Mouse (Mus musculus): ENCODE results near the gene Pros1. TPM values are rescaled to one million over a fixed set of nuclear protein-coding genes. Genes with fewer than 3 reads are reported as not detected.

Gene Pros1
- polyA plus RNA-seq, 1 experiment from 2014 or later = 9.3 TPM

GRCm38 (mm10) chr16:62845341-62845740, 8.8 kb upstream of the Pros1 start:
- no peak overlapping the region for H3K9ac ChIP-seq (replicated peaks)
- no peaks in the 10 kb centered on the region for H3K27me3 ChIP-seq
- H3K9me3 ChIP-seq = no peaks in the 10 kb centered on the region
- ATAC-seq = no peak
- peak overlapping the region; percentile 77 for H3K4me2 ChIP-seq (replicated peaks)
- no peak overlapping the region for H3K27ac ChIP-seq
- no peak overlapping the region for H3K4me3 ChIP-seq (replicated peaks)
- WGBS = 91% methylated on average over 6 of the region's 6 CpGs
- H3K36me3 ChIP-seq = no peaks in the 10 kb centered on the region
- H3K4me1 ChIP-seq (replicated peaks) = peaks cover 22% of the 10 kb centered on the region

GRCm38 (mm10) chr16:62846498-62847312, 7.4 kb upstream of the Pros1 start, which contains the start of gene Arl13b:
Gene Arl13b (minus strand): TSS chr16:62847040.
- Histone ChIP-seq H3K27me3 (no peaks in the 10 kb centered on the region), H3K36me3 (no peaks in the 10 kb centered on the region), H3K9me3 (no peaks in the 10 kb centered on the region), H3K9ac (replicated peaks) (peak within 1 kb of the TSS; percentile 85), H3K27ac (peak within 1 kb of the TSS; percentile 65; the same call in 1 of the 2 replicates), H3K4me1 (replicated peaks) (peaks cover 22% of the 10 kb centered on the region), H3K4me3 (replicated peaks) (peak within 1 kb of the TSS; percentile 67), H3K4me2 (replicated peaks) (peak within 1 kb of the TSS; percentile 77)
- WGBS = under 1% methylated on average over 52 of the region's 52 CpGs
- ATAC-seq = peak; percentile 100

GRCm38 (mm10) chr16:62852464-62853252, 1.4 kb upstream of the Pros1 start:
- H3K9ac ChIP-seq (replicated peaks) = no peak overlapping the region
- no peak overlapping the region for H3K4me2 ChIP-seq (replicated peaks)
- H3K4me1 ChIP-seq (replicated peaks) = peaks cover 5% of the 10 kb centered on the region
- no peaks in the 10 kb centered on the region for H3K27me3 ChIP-seq
- no peaks in the 10 kb centered on the region for H3K36me3 ChIP-seq
- WGBS = 81% methylated on average over 3 of the region's 3 CpGs
- no peak overlapping the region for H3K4me3 ChIP-seq (replicated peaks)
- ATAC-seq = no peak
- H3K27ac ChIP-seq = no peak overlapping the region
- H3K9me3 ChIP-seq = no peaks in the 10 kb centered on the region

- Histone ChIP-seq H3K4me1 (replicated peaks) (peaks cover 5% of the 10 kb centered on the region), H3K36me3 (no peaks in the 10 kb centered on the region), H3K27ac (no peak overlapping the region), H3K4me2 (replicated peaks) (peak overlapping the region; percentile 92), H3K9me3 (no peaks in the 10 kb centered on the region), H3K27me3 (no peaks in the 10 kb centered on the region), H3K4me3 (replicated peaks) (peak overlapping the region; percentile 60), H3K9ac (replicated peaks) (peak overlapping the region; percentile 77)
- peak; percentile 57; the same call in 1 of the 2 replicates for ATAC-seq
- 20% methylated on average over 3 of the region's 3 CpGs for WGBS
Measured at GRCm38 (mm10) chr16:62853611-62854126, 438 bp upstream of the Pros1 start.

GRCm38 (mm10) chr16:62855385-62855784, 1.3 kb downstream of the Pros1 start:
- Histone ChIP-seq H3K9me3 (no peaks in the 10 kb centered on the region), H3K9ac (replicated peaks) (no peak overlapping the region), H3K4me3 (replicated peaks) (no peak overlapping the region), H3K4me1 (replicated peaks) (peaks cover 5% of the 10 kb centered on the region), H3K27ac (no peak overlapping the region), H3K4me2 (replicated peaks) (no peak overlapping the region), H3K36me3 (no peaks in the 10 kb centered on the region), H3K27me3 (no peaks in the 10 kb centered on the region)
- ATAC-seq = no peak
- WGBS = 79% methylated on average over 6 of the region's 6 CpGs

GRCm38 (mm10) chr16:62856273-62856672, 2.2 kb downstream of the Pros1 start:
- Histone ChIP-seq H3K9me3 (no peaks in the 10 kb centered on the region), H3K4me2 (replicated peaks) (no peak overlapping the region), H3K4me3 (replicated peaks) (no peak overlapping the region), H3K9ac (replicated peaks) (no peak overlapping the region), H3K27ac (no peak overlapping the region), H3K27me3 (no peaks in the 10 kb centered on the region), H3K4me1 (replicated peaks) (peaks cover 5% of the 10 kb centered on the region), H3K36me3 (no peaks in the 10 kb centered on the region)
- ATAC-seq = no peak
- WGBS = 95% methylated on average over 2 of the region's 2 CpGs

GRCm38 (mm10) chr16:62857498-62857897, 3.4 kb downstream of the Pros1 start:
- no peak overlapping the region for H3K9ac ChIP-seq (replicated peaks)
- no peaks in the 10 kb centered on the region for H3K9me3 ChIP-seq
- peaks cover 5% of the 10 kb centered on the region for H3K4me1 ChIP-seq (replicated peaks)
- no peak for ATAC-seq
- no peak overlapping the region for H3K4me2 ChIP-seq (replicated peaks)
- no peak overlapping the region for H3K27ac ChIP-seq
- no peak overlapping the region for H3K4me3 ChIP-seq (replicated peaks)
- H3K36me3 ChIP-seq = no peaks in the 10 kb centered on the region
- 94% methylated on average over 2 of the region's 2 CpGs for WGBS
- H3K27me3 ChIP-seq = no peaks in the 10 kb centered on the region

GRCm38 (mm10) chr16:62858018-62858417, 3.9 kb downstream of the Pros1 start:
- no peak for ATAC-seq
- Histone ChIP-seq H3K4me2 (replicated peaks) (no peak overlapping the region), H3K9ac (replicated peaks) (no peak overlapping the region), H3K27me3 (no peaks in the 10 kb centered on the region), H3K36me3 (no peaks in the 10 kb centered on the region), H3K4me3 (replicated peaks) (no peak overlapping the region), H3K9me3 (no peaks in the 10 kb centered on the region), H3K27ac (no peak overlapping the region), H3K4me1 (replicated peaks) (peaks cover 5% of the 10 kb centered on the region)
- WGBS = 96% methylated on average over 1 of the region's 1 CpGs

GRCm38 (mm10) chr16:62860140-62860539, 6.0 kb downstream of the Pros1 start:
- no peaks in the 10 kb centered on the region for H3K9me3 ChIP-seq
- 89% methylated on average over 1 of the region's 1 CpGs for WGBS
- H3K4me1 ChIP-seq (replicated peaks) = no peaks in the 10 kb centered on the region
- ATAC-seq = no peak
- H3K4me3 ChIP-seq (replicated peaks) = no peak overlapping the region
- no peak overlapping the region for H3K4me2 ChIP-seq (replicated peaks)
- no peaks in the 10 kb centered on the region for H3K36me3 ChIP-seq
- H3K27ac ChIP-seq = no peak overlapping the region
- H3K27me3 ChIP-seq = no peaks in the 10 kb centered on the region
- H3K9ac ChIP-seq (replicated peaks) = no peak overlapping the region

- Histone ChIP-seq H3K36me3 (no peaks in the 10 kb centered on the region), H3K27ac (no peak overlapping the region)
- 63% methylated on average over 6 of the region's 6 CpGs for WGBS
Measured at GRCm38 (mm10) chr16:62861455-62861854, 7.3 kb downstream of the Pros1 start.

GRCm38 (mm10) chr16:62872688-62873117, 18.6 kb downstream of the Pros1 start:
- WGBS = 60% methylated on average over 5 of the region's 5 CpGs
- H3K27ac ChIP-seq = no peak overlapping the region
- ATAC-seq = no peak
- no peaks in the 10 kb centered on the region for H3K9me3 ChIP-seq
- no peaks in the 10 kb centered on the region for H3K36me3 ChIP-seq
- H3K4me3 ChIP-seq (replicated peaks) = no peak overlapping the region
- no peak overlapping the region for H3K9ac ChIP-seq (replicated peaks)
- no peaks in the 10 kb centered on the region for H3K4me1 ChIP-seq (replicated peaks)
- no peak overlapping the region for H3K4me2 ChIP-seq (replicated peaks)
- H3K27me3 ChIP-seq = no peaks in the 10 kb centered on the region

More at GRCm38 (mm10) chr16:62861455-62861854, 7.3 kb downstream of the Pros1 start:
- Histone ChIP-seq H3K4me3 (replicated peaks) (no peak overlapping the region), H3K9ac (replicated peaks) (no peak overlapping the region), H3K4me1 (replicated peaks) (no peaks in the 10 kb centered on the region), H3K9me3 (no peaks in the 10 kb centered on the region), H3K27me3 (no peaks in the 10 kb centered on the region), H3K4me2 (replicated peaks) (no peak overlapping the region)
- ATAC-seq = no peak

GRCm38 (mm10) chr16:62873180-62873579, 19.1 kb downstream of the Pros1 start:
- H3K4me2 ChIP-seq (replicated peaks) = no peak overlapping the region
- H3K4me1 ChIP-seq (replicated peaks) = no peaks in the 10 kb centered on the region
- no peaks in the 10 kb centered on the region for H3K27me3 ChIP-seq
- H3K36me3 ChIP-seq = no peaks in the 10 kb centered on the region
- H3K4me3 ChIP-seq (replicated peaks) = no peak overlapping the region
- no peak overlapping the region for H3K27ac ChIP-seq
- H3K9me3 ChIP-seq = no peaks in the 10 kb centered on the region
- H3K9ac ChIP-seq (replicated peaks) = no peak overlapping the region
- 64% methylated on average over 4 of the region's 4 CpGs for WGBS
- no peak for ATAC-seq
